Mouse (Mus musculus) forebrain, embryonic 11.5 days (tissue): ENCODE measurements at regions not wholly inside any gene's neighbourhood (a gene's known extent, or its start where the extent isn't known, plus 50 kb on each side); places are given as distances from the start of the nearest gene placed in this dataset.
"Not testable (repeated sequence)": the region's sequence is repeated elsewhere in the genome, so short reads cannot be mapped to it uniquely, and the experiment has no call there.

Source experiments
- ATAC-seq: fragments of 200-750 bp; cut with Nextera tagmentation; replicated peaks from 2 replicates; pipeline ENCODE4 v1.8.0; 2017; ENCODE audit warnings: moderate TSS enrichment; ENCODE audit not compliant: low FRiP score
- DNase-seq: peaks from one replicate; pipeline ENCODE4 v3.0.0-alpha.2; 2017; ENCODE audit warnings: low spot score
- H3K27ac ChIP-seq: fragments of 300-500 bp; sonication (generic); 2 replicates; pipeline ENCODE4 v1.5.1; 2014; ENCODE audit warnings: low read depth, low read length
- H3K27me3 ChIP-seq: fragments of 300-500 bp; sonication (generic); 2 replicates; pipeline ENCODE4 v1.6.1; 2014; ENCODE audit warnings: mild to moderate bottlenecking, low read length, mixed read lengths; ENCODE audit not compliant: control insufficient read depth, insufficient read depth
- H3K36me3 ChIP-seq: fragments of 300-500 bp; sonication (generic); 2 replicates; pipeline ENCODE4 v1.6.1; 2014; ENCODE audit warnings: mild to moderate bottlenecking, low read length, moderate library complexity, mixed read lengths; ENCODE audit not compliant: control insufficient read depth, insufficient read depth
- H3K4me1 ChIP-seq: fragments of 300-500 bp; sonication (generic); replicated peaks from 2 replicates; pipeline ENCODE4 v1.6.1; 2014; ENCODE audit warnings: low read length, mixed read lengths; ENCODE audit not compliant: control insufficient read depth, insufficient read depth
- H3K4me2 ChIP-seq: fragments of 300-500 bp; sonication (generic); 2 replicates; pipeline ENCODE4 v1.6.1; 2014; ENCODE audit warnings: low read depth, mild to moderate bottlenecking, low read length, moderate library complexity, mixed read lengths; ENCODE audit not compliant: severe bottlenecking
- H3K4me3 ChIP-seq: fragments of 300-500 bp; sonication (generic); 2 replicates; pipeline ENCODE4 v1.5.1; 2014; ENCODE audit warnings: low read depth, low read length
- H3K9ac ChIP-seq: fragments of 300-500 bp; sonication (generic); 2 replicates; pipeline ENCODE4 v1.6.1; 2014; ENCODE audit warnings: low read length
- H3K9me3 ChIP-seq: fragments of 300-500 bp; sonication (generic); 2 replicates; pipeline ENCODE4 v1.6.1; 2016; ENCODE audit warnings: low read length, mixed read lengths; ENCODE audit not compliant: control insufficient read depth
- WGBS: fragments of 180-500 bp; shearing (Covaris S2); extraction: QIAGEN DNeasy Blood & Tissue Kit; methylation state at CpG from one replicate; pipeline ENCODE4 v1.1.7; 2014; 5-methylcytosine and 5-hydroxymethylcytosine counted together

GRCm38 (mm10) chr2:43222721-43223120 is 332.4 kb upstream of the Kynu start:
- H3K9me3 ChIP-seq, result no peaks in the 10 kb centered on the region
- ATAC-seq, result no peak

GRCm38 (mm10) chr2:43224728-43225127 is 330.4 kb upstream of the Kynu start:
- DNase-seq, H3K27me3 ChIP-seq, H3K9ac ChIP-seq, H3K4me3 ChIP-seq, H3K4me1 ChIP-seq, H3K27ac ChIP-seq, ATAC-seq, H3K36me3 ChIP-seq, H3K4me2 ChIP-seq, H3K9me3 ChIP-seq: not testable (repeated sequence)
- 82% methylated on average over 1 of the region's 1 CpGs for WGBS

More at GRCm38 (mm10) chr2:43222721-43223120, 332.4 kb upstream of the Kynu start:
- H3K27ac ChIP-seq, result no peak overlapping the region
- H3K4me2 ChIP-seq, result no peak overlapping the region
- H3K4me3 ChIP-seq, result no peak overlapping the region
- no peak overlapping the region for H3K9ac ChIP-seq
- 94% methylated on average over 3 of the region's 3 CpGs for WGBS
- DNase-seq, result no peak
- no peaks in the 10 kb centered on the region for H3K4me1 ChIP-seq
- no peaks in the 10 kb centered on the region for H3K27me3 ChIP-seq
- no peaks in the 10 kb centered on the region for H3K36me3 ChIP-seq

DNA sequence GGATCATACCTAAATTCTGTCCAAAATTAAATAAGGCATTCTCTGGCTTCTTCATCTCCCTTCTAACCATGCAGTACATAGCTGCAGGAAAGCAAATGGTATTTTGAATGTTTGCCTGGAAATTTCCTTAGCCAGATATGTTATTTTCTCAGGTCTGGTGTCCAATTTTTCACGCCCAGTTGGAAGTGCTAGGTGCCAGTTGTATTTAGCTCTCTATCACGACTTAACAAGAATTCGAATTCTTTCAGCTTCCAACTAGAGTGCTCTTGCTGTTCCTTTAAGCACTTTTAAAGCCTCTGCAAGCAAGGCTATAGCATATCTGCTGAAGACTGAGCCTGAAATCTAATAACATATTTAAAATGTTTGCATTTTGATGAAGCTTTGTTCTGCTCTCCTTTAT is 308.3 kb upstream of the Kynu start:
- ATAC-seq (no peak), DNase-seq (no peak)
- H3K4me3 ChIP-seq, result no peak overlapping the region
- H3K36me3 ChIP-seq, result no peaks in the 10 kb centered on the region
- no peaks in the 10 kb centered on the region for H3K27me3 ChIP-seq
- no peak overlapping the region for H3K9ac ChIP-seq
- 77% methylated on average over 3 of the region's 3 CpGs for WGBS
- H3K4me1 ChIP-seq, result no peaks in the 10 kb centered on the region
- no peak overlapping the region for H3K4me2 ChIP-seq
- no peaks in the 10 kb centered on the region for H3K9me3 ChIP-seq
- no peak overlapping the region for H3K27ac ChIP-seq

DNA sequence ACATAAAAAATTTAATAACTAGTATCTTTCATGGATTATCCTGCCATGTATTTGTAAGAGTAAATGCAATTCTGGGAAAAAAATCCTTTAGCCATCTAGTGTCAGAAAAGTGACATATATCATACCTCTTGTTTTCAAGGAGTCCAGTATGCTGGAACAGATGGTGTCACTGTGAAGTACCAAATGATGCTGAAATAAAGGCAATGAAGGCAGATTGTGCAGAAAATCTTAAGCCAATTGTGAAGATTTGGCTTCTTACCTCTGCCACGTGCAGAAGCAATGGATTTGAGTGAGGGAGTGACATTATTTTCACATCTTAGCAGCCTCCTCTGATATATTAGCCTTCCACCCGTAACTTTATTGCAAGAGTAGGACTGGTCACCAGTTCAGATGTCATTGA is 306.5 kb upstream of the Kynu start:
- Histone ChIP-seq H3K27ac (no peak overlapping the region), H3K9me3 (no peaks in the 10 kb centered on the region), H3K27me3 (no peaks in the 10 kb centered on the region), H3K36me3 (no peaks in the 10 kb centered on the region), H3K4me1 (no peaks in the 10 kb centered on the region), H3K4me3 (no peak overlapping the region), H3K9ac (no peak overlapping the region), H3K4me2 (no peak overlapping the region)
- DNase-seq, result no peak
- ATAC-seq, result no peak
- WGBS, result 67% methylated on average over 2 of the region's 2 CpGs

GRCm38 (mm10) chr2:43254709-43255108 is 300.4 kb upstream of the Kynu start:
- Histone ChIP-seq H3K27me3 (no peaks in the 10 kb centered on the region), H3K9ac (no peak overlapping the region), H3K27ac (no peak overlapping the region), H3K4me1 (no peaks in the 10 kb centered on the region), H3K36me3 (no peaks in the 10 kb centered on the region), H3K4me2 (no peak overlapping the region), H3K4me3 (no peak overlapping the region), H3K9me3 (no peaks in the 10 kb centered on the region)
- no peak for ATAC-seq
- 89% methylated on average over 3 of the region's 3 CpGs for WGBS
- DNase-seq, result no peak

- no peak overlapping the region for H3K4me2 ChIP-seq
- no peak overlapping the region for H3K27ac ChIP-seq
- H3K9ac ChIP-seq, result no peak overlapping the region
- H3K36me3 ChIP-seq, result no peaks in the 10 kb centered on the region
- H3K4me1 ChIP-seq, result no peaks in the 10 kb centered on the region
- H3K27me3 ChIP-seq, result no peaks in the 10 kb centered on the region
- no peak for DNase-seq
- no peak for ATAC-seq
- H3K9me3 ChIP-seq, result no peaks in the 10 kb centered on the region
- no peak overlapping the region for H3K4me3 ChIP-seq
- WGBS, result 88% methylated on average over 1 of the region's 1 CpGs
These were observed 284.3 kb upstream of the Kynu start for GRCm38 (mm10) chr2:43270802-43271201.

DNA sequence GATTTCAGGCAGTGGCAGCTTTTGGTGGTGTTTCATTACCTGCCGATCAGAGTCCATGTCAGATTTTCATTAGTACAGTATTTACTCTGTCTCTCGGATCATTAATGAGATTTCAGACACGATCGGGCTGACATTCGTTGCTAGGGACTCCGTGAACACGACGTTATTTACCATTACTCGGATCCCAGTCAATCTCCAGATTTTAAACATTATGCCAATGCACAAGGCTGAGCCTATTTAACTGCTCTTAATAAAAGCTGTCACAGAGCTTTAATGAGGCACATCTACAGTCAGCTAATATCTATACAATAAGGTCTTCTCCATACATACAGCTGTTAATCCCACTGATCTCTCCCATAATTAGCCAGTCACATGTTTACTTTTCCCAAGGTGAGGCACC is 283.0 kb upstream of the Kynu start:
- Histone ChIP-seq H3K36me3 (no peaks in the 10 kb centered on the region), H3K4me2 (no peak overlapping the region), H3K9ac (no peak overlapping the region), H3K27me3 (no peaks in the 10 kb centered on the region), H3K9me3 (no peaks in the 10 kb centered on the region), H3K4me1 (no peaks in the 10 kb centered on the region), H3K27ac (no peak overlapping the region), H3K4me3 (no peak overlapping the region)
- peak; percentile 89 for ATAC-seq
- WGBS, result 60% methylated on average over 9 of the region's 9 CpGs
- DNase-seq, result no peak

DNA sequence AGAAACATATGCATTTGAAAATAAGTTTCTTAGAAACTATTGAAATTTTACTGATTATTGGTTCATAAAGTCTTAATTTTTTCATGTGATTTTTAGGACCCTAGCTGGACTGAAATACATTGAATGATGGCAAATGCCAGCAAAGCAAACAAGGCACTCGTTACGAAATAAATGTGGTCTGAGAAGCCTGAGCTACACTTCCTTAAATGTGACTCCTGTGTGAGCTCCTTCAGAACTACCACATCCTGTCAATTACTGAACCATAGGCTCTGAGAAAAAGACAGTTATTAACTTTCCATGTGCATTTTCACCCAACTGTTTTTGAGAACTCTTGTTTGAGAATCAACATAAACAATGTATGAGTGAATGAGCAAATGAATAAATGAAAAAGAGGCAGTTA is 281.1 kb upstream of the Kynu start:
- Histone ChIP-seq H3K9me3 (no peaks in the 10 kb centered on the region), H3K27me3 (no peaks in the 10 kb centered on the region), H3K4me3 (no peak overlapping the region), H3K9ac (no peak overlapping the region), H3K4me1 (no peaks in the 10 kb centered on the region), H3K27ac (no peak overlapping the region), H3K36me3 (no peaks in the 10 kb centered on the region), H3K4me2 (no peak overlapping the region)
- ATAC-seq (no peak), DNase-seq (no peak)
- 85% methylated on average over 2 of the region's 2 CpGs for WGBS

DNA sequence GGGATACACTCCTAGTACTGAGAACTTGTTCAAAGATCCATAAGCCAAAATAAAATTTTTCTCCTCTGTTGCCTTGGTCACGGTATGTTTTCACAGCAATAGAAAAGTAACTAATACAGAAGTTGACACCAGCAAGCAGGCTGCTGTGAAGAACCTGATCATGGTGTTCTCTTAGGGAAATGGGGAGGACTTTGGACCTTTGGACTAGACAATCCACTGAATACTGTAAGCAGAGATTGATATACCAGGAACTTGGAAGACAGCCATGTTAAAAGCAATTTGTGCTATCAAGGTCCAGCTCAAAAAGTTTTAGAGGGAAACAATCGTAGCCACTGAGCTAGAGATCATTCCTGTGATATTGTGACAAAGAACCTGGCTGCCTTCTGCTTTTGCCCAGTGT is 259.3 kb upstream of the Kynu start:
- DNase-seq (no peak), ATAC-seq (no peak)
- WGBS, result 94% methylated on average over 2 of the region's 2 CpGs
- no peak overlapping the region for H3K4me3 ChIP-seq
- H3K4me1 ChIP-seq, result no peaks in the 10 kb centered on the region
- no peaks in the 10 kb centered on the region for H3K36me3 ChIP-seq
- no peak overlapping the region for H3K4me2 ChIP-seq
- H3K9me3 ChIP-seq, result no peaks in the 10 kb centered on the region
- no peaks in the 10 kb centered on the region for H3K27me3 ChIP-seq
- H3K27ac ChIP-seq, result no peak overlapping the region
- H3K9ac ChIP-seq, result no peak overlapping the region
